Mouse (Mus musculus) layer of hippocampus, postnatal 14 days (tissue): ENCODE measurements around the gene Rph3al. TPM values are rescaled to one million over a fixed set of nuclear protein-coding genes. Genes with fewer than 3 reads are reported as not detected.
A peak's percentile ranks its signal among the peaks of the same experiment; 100 is the strongest.

Source experiments
- DNase-seq, 2 experiments: peaks; one replicate each; pipeline ENCODE4 v3.0.0; 2021 to 2022; ENCODE audit warnings: low spot score in 2 of 2, mixed read lengths in 1 of 2
- total RNA-seq, 2 experiments: library from RNA; stranded (reverse); gene quantifications; 2 replicates each; pipeline ENCODE4 v1.2.3; 2021

Rph3al gene
- total RNA-seq, 2 experiments from 2014 or later, result 5.4 to 5.6 TPM

DNA sequence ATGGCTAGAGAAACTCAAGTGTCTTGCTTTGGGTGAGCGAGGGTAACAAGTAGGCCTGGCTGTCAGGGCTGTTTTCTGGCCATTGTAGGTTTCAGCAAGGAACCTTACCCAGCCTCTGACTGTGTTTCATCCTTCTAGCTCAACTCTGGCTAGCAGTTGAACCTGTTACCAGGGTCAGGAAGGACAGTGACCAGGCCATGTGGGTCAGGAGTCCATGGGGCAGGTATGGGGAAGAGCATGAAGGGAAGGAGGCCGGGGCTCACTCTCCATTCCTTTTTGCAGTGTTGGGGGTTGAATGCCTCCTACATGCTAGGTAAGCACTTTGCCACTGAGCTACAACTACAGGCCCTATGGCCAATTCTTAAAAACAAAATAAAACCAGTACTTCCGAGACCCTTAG, 107.8 kb downstream of the Rph3al start:
- DNase-seq, result no peak

DNA sequence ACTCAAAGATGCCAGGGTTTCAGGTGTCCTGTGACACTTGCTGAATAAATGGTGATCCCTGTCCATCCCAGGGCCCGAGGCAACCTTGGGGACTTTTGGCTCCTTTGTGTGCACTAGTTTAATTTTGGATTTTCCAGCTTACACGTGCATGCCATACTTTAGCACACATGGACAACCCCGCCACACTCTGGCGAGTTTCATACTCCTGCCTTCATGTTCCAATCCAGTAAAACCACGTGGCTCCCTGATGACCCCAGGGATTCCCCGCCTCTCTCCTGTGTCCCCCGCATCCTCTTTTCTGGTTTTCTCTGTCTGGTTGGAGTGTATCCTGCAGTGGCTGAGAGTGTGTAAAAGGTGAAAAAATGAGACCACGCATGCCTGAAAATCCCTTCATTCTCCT, 110.8 kb downstream of the Rph3al start:
- no peak for DNase-seq

DNA sequence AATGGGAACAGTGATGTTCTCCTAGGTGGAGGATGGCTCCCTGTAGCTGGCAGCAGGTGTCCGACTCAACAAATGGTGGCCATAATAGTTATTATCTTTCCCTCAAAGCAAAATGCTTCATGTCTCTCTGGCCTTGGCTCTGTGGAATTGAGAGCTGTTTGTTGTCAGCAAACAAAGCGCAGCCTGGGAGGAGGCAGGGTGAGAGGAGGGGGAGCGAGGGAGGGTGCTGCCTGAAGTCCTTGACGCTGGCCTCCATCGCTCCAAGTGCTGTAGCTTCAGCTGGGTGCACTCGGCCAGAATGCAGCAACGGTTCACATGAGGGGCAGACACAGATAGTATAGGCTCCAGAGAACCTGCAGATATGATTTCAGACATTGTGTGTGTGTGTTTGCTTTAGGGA, 114.7 kb downstream of the Rph3al start:
- DNase-seq, result no peak

DNA sequence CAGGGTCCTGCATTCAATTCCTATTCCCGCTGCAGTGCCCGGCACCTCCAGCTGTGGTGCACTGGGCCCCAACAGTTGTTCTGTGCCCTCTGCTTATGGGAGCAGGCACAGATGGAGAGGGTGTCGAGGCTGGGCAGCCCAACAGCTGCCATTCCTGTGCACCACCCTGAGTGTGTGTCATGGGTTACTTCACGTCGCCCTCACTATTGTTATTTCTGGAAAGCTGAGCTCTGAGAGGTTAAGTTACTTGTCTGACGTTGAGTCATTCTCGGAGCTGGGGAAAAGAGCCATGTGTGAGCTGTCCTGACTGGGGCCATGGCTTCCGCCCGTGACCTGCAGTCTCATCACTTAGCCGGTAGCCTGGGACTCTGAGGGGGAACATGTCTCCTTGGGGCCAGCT, 125.1 kb downstream of the Rph3al start:
- no peak for DNase-seq

DNA sequence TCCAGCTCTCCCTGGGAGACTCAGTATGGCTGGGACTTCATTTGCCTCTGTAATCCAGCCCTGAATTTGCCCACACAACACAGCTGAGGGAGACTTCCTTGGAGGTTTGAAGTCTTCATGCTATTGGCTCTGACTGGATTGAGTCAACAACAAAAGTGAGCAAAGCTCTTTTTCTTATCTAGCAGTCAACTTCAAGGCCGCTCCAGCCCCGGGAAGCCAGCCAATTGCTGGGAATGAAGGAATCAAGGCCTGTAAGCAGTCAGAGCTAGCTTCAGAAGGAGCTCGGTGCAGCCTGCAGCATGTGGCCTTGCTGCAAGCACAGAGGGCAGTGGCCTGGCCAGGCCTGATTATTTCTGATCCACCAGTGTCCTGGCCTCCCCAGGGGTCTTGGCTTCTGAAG, 126.3 kb downstream of the Rph3al start:
- DNase-seq, result no peak

DNA sequence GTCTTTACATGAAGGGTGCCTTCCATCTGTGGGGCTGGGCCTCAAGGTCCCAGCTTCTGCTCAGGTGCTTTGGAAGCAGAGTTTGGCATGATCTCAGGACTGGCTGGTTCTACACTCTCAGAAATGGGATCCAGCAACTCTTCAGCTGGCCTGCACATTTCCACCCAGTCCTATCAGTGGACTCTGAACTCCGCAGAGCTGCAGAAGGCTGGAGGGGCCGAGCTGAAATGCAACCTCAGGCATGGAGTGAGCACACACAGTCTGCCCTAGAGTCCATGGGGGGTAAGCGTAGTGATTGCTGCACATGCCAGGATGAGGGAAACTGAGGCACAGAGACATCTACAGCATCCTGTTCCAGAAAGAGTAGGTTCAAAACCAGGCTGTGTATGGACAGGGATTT, 127.7 kb downstream of the Rph3al start:
- no peak for DNase-seq

DNA sequence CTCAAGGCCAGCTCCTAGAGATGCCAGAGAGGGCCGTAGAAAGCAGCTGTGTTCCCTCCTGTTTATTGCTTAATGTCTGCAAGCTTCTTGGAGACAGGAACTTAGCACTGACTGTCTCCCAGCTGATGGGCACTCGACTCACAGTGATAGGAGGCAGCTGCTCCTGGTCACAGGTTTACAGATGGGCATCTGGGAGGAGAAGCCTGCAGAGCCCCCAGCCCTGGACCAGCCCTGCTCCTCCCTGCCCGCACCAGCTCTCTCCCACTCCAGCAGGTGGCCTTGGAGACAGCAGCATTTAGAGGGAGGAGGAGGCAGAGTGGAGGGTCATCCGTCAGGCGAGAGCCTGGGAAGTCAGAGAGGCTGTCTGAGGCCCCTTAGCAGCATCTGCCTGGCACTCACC, 130.7 kb downstream of the Rph3al start:
- no peak for DNase-seq

DNA sequence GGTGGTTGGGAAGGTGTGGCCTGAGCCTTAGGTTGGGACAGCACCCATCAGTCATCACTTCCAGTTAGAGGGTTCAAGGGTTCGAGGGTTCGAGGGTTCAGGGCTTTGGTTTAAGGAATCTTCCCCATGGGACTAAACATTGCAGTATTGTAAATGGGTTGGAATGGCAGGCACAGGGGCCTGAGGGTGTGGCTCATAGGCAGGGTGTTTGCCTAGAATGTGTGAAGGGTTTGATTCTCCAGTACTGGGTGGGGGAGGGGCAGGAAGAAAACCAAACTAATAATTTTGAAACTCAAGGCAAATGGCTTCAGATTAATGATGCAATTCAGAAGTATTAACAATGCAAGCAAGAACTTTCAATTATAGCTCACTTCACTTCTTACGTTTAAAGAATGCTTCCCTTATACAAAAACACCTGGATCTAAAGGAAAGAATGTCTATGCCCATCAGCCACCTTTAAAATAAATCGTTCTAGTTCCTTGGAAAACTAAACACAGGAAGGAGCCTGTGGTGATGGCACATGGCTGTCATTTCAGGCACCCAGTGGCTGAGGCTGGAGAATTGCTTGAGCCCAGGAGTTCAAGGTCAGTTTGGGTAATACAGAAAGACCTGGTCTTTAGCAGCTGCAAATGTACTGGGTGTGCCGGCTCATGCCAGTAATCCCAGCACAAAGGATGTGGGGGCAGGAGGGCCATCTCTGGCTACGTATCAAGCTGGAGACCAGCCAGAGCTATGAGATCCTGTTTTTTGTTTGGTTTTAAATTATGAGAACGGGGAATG, 136.3 kb downstream of the Rph3al start:
- DNase-seq, result no peak

DNA sequence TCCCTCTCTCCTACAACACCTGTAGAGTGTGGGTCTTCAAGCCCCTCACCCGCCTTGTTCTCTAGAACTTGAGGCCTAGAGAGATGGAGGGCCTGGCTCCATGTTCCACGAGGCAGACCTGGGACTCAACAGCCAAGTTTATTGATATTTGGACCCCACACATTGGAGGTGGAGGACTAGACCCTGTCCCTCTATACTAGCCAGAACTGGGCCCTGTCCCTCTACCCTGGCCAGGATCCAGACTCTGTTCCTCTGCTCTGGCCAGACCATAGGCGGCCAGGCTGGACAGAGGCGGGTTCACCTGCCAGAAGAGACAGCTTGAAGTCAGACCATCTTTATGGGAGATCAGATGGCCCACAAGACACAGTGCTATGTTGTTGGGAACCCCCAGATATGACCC, 136.9 kb downstream of the Rph3al start:
- DNase-seq, result no peak

DNA sequence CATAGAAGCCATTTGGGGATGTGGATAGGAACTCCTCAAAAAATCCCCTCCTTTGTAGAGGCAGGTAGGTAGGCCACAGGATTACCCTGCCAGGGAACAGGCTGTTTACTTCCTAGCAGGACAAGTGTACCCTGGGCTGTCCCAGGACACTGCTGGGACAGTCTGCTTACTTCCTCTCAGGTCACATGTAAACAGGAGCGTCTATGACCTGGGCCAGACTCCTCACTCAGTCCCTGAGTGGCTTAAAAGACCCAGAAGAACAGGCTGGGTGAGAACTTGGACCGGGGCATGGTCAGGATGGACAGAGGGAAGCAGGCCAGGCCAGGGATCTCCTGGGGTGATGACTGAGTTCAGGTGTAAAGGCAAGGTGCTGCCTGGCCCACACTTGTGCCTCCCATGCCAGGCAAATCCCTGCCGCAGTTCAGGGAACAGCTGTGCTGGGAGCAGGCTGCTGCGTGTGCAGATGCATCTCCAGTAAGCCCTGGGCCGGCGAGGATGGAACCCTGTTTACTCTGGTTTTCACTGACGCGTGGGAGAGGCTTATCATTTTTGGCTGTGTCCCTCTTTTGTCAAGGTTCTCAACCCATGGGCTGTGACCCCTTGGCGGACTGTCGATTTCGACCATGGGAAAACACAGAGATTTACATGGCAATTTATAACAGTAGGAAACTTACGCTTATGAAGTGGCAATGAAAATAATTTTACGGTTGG, 141.5 kb downstream of the Rph3al start:
- DNase-seq, result no peak

DNA sequence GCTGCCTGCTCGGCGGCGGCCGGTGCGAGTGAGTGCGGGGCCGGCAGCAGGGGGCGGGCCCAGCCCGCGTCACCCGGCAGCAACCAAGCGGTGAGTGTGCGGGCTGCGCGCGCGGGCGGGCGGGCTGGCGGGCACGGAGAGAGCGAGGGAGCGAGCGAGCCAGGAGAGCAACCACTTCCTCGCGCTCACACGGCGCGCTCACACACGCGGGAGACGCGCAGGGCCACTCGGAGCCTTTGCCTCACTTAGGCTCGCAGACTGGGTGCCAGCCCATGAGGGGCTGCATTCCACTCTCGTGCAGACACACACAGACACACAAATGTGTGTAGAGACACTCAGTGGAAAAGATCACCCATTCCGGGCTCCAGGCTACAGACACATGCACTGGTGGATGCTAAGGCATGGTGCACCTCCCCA, 142.2 kb downstream of the Rph3al start, which contains the start of gene Doc2b:
Gene Doc2b (minus strand): TSS at position 21 of the 417 bp plus-strand sequence.
- DNase-seq, result peak; percentile 69 to 75

DNA sequence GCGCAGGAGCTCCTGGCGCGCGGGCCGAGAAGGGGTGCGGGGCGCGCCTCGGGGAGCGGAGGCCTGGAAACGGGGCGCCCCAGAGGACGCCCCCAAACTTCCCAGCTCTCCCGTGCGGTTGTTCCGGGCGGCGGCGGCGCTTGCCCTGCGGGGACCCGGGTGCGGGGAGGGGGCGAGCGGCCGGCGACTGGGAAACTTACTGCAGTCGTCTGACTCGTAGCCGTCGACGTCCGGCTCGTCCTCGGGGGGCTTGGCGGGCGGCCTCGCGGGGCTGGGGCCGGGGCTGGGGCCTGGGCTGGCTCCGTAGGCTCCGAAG, 142.9 kb downstream of the Rph3al start:
- no peak for DNase-seq

DNA sequence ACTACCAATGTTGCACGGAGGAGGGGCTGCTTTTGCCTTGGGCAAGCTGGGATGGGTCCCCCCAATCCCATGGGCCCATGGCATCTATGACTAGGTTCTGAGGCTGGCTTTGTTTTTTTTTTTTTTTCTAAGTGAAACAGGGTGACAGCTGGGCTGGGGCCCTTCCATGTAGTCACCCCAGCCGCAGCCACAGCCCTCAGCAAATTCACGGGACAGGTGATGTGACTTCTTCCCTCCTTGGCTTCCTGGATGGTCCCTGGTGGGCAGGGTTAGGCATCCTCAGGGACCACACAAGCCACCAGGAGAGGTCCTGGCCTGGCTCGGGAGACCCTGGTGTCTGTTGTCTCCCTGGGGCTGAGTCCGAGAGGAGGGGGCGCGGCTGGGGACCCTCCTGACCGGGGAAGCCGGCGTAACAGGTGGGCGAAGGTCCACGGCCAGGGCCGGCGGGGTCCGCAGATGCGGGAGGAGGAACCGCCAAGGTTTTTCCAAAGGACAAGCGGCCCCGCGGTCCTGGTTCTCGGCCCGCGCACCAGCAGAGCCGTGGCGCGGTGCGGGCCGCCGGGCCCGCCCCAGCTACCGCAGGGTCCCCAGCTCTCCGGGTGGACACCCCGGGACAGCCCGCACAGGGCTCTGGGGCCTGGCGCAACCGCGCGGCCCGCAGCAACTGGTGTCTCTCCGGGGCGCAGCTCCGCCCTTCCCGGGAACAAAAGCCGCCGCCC, 143.5 kb downstream of the Rph3al start:
- DNase-seq, result no peak

DNA sequence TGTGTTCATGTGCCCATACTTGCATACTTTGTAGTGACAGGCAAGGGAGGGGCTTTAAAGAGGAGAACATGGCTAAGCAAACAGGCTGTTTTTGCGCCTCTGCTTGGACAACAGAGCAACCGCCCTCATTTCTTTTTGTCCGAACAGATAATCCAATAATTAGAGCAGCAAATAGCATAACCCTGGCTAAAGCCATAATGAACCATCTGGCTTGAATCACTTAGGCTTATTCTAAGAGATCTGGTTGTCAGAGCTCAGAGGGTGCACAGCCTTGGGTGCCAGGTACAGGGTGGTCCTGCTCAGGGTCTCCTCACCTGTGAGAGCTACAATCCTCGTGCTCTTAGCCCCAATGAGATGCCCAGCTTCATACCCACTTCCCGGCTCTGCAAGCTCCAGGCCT, 144.9 kb downstream of the Rph3al start:
- DNase-seq, result no peak

DNA sequence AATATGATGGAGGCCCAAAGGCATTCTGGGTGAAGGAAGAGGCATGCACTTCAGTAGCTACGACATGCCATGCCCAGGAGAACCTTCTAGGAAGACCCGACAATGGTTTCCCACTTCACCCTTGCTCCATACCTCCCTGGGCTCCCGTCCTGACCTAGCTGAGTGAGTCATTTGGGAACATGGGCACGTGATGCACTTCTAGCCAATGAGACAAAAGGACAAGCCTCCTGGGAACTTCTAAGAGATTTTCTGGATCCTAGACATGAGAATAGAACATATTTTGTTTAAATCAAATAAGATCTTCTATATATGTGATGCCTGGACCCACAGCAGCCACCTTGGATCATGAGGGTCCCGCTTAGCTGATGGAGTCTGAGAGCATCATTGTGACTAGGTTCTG, 145.7 kb downstream of the Rph3al start:
- no peak for DNase-seq

DNA sequence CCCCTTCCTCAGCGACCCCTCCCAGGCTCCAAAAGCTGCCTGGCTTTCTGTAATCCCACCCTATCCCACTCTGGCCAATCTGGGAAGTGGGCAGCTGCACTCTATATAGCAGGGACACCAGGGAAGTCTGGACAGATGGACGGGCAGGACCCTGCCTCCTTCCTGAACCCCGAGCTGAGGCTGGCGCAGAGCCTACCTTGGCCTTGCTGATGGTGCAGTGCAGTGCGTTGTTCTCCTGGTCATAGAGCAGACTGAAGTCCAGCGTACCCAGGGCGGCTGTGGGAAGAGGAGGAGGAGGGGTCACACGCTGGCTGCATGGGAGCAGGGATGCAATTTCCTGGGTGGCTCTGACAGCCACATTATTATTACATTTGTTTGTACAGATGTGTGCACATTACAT, 152.3 kb downstream of the Rph3al start:
- no peak for DNase-seq

DNA sequence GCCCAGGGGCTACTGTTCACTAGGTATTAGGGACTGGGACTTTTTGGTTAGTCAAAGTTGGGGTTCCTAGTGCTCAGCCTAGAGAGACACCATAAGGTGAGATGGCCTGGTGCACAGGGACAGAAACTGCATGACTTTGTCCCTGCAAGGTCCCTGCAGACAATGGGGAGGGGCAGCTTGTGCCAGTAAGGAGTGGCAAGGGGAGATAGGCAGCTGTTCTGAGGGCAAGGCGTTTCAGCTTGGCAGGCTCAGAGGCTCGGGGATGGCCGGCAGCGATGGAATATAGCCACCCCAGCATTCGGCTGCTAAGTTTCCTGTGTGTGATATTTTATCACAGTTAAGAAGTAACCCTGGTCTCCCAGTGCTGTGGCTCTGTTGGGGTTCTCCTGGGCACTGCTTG, 154.4 kb downstream of the Rph3al start:
- DNase-seq, result no peak

DNA sequence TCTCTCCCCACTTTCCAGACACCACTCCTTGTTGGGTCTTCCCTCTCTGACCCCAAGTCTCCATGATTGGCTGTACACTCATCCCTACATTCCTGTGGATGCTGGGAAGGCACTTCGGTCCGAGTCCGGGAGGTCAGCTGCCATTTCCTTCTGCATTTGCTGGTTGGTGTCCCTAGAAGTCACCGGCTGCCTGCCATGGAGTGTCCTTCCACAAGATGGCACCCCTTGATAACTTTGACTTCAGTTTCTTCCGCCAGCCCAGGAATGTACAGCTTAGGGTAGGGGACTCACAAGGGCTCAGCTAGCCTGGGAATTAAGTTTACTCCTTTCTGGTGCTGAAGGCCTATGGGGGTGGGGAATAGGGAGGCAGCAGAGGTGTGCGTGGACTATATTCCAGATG, 156.3 kb downstream of the Rph3al start:
- peak; percentile 53 to 69 for DNase-seq
